Mouse (Mus musculus) kidney, adult 2 months (tissue): ENCODE measurements around the gene Sema4d. TPM values are rescaled to one million over a fixed set of nuclear protein-coding genes. Genes with fewer than 3 reads are reported as not detected.
"Not testable (repeated sequence)": the region's sequence is repeated elsewhere in the genome, so short reads cannot be mapped to it uniquely, and the experiment has no call there.

Experiments
- DNase-seq: peaks from one replicate; pipeline ENCODE4 v3.0.0; 2021
- H3K27ac ChIP-seq: fragments of 200-500 bp; 2 replicates; pipeline ENCODE4 v1.5.1; 2012; ENCODE audit warnings: low read depth, low read length, control low read depth, inconsistent platforms; ENCODE audit not compliant: insufficient read depth
- H3K27me3 ChIP-seq: fragments of 200-500 bp; replicated peaks from 2 replicates; pipeline ENCODE4 v1.6.1; 2012; ENCODE audit warnings: mild to moderate bottlenecking, moderate library complexity, low read length, inconsistent platforms; ENCODE audit not compliant: control insufficient read depth, insufficient read depth
- H3K36me3 ChIP-seq: fragments of 200-500 bp; 2 replicates; pipeline ENCODE4 v1.6.1; 2012; ENCODE audit warnings: mild to moderate bottlenecking, moderate library complexity, low read length, inconsistent platforms; ENCODE audit not compliant: control insufficient read depth, insufficient read depth
- H3K4me1 ChIP-seq: fragments of 200-500 bp; 2 replicates; pipeline ENCODE4 v1.6.1; 2011; ENCODE audit warnings: low read length; ENCODE audit not compliant: control insufficient read depth, insufficient read depth
- H3K4me3 ChIP-seq: fragments of 200-500 bp; 2 replicates; pipeline ENCODE4 v1.5.1; 2011; ENCODE audit warnings: mild to moderate bottlenecking, low read depth, low read length, control low read depth; ENCODE audit not compliant: insufficient read depth
- CTCF ChIP-seq: fragments of 200-500 bp; conservative IDR thresholded peaks from 2 replicates; pipeline ENCODE4 v1.5.1; 2011; ENCODE audit warnings: low read depth, mild to moderate bottlenecking, control low read depth, low read length, moderate library complexity, mixed read lengths; ENCODE audit not compliant: insufficient read depth, insufficient read length
- POLR2A ChIP-seq: fragments of 200-500 bp; IDR thresholded peaks from one replicate; pipeline ENCODE4 v1.6.1; 2011; ENCODE audit warnings: low read depth, low read length, control low read depth
- WGBS: fragments of 180-500 bp; shearing (Covaris S2); methylation state at CpG from one replicate; pipeline ENCODE4 v1.1.7; 2018; 5-methylcytosine and 5-hydroxymethylcytosine counted together
- polyA plus RNA-seq: library from polyadenylated mRNA; depleted of rRNA; stranded (reverse); fragments of >200 nt; gene quantifications from 2 replicates; pipeline ENCODE4 v1.2.3, GENCODE M21; 2012

Gene Sema4d
- polyA plus RNA-seq, 1 experiment = 93.2 TPM

GRCm38 (mm10) chr13:51834520-51834919, 41.0 kb upstream of the Sema4d start:
- Histone ChIP-seq H3K36me3 (no peaks in the 10 kb centered on the region), H3K4me1 (no peaks in the 10 kb centered on the region), H3K4me3 (no peak overlapping the region), H3K27ac (no peak overlapping the region), H3K27me3 (no peaks in the 10 kb centered on the region)
- TF ChIP-seq CTCF (no peak), POLR2A (no peak)
- no peak for DNase-seq
- 64% methylated on average over 2 of the region's 2 CpGs for WGBS

- peak; percentile 69 for DNase-seq
- H3K27ac ChIP-seq, H3K36me3 ChIP-seq, H3K4me3 ChIP-seq, H3K27me3 ChIP-seq, H3K4me1 ChIP-seq: not testable (repeated sequence)
- 54% methylated on average over 8 of the region's 8 CpGs for WGBS
Observed at GRCm38 (mm10) chr13:51834024-51834423, 40.5 kb upstream of the Sema4d start.

GRCm38 (mm10) chr13:51833611-51834010, 40.1 kb upstream of the Sema4d start:
- H3K4me3 ChIP-seq = no peak overlapping the region
- DNase-seq = peak; percentile 70
- H3K4me1 ChIP-seq = no peaks in the 10 kb centered on the region
- H3K27ac ChIP-seq = no peak overlapping the region
- 53% methylated on average over 2 of the region's 2 CpGs for WGBS
- TF ChIP-seq POLR2A (no peak), CTCF (no peak)
- H3K27me3 ChIP-seq = no peaks in the 10 kb centered on the region
- H3K36me3 ChIP-seq = no peaks in the 10 kb centered on the region

GRCm38 (mm10) chr13:51832491-51832890, 38.9 kb upstream of the Sema4d start:
- no peaks in the 10 kb centered on the region for H3K36me3 ChIP-seq
- no peak for DNase-seq
- 90% methylated on average over 6 of the region's 6 CpGs for whole genome bisulfite sequencing
- no peak for TF ChIP-seq CTCF
- no peak for TF ChIP-seq POLR2A
- H3K4me3 ChIP-seq = no peak overlapping the region
- H3K27ac ChIP-seq = no peak overlapping the region
- no peaks in the 10 kb centered on the region for H3K27me3 ChIP-seq
- H3K4me1 ChIP-seq = no peaks in the 10 kb centered on the region

GRCm38 (mm10) chr13:51830744-51831450, 37.4 kb upstream of the Sema4d start:
- 17% methylated on average over 10 of the region's 10 CpGs for WGBS
- no peaks in the 10 kb centered on the region for H3K27me3 ChIP-seq

GRCm38 (mm10) chr13:51823822-51824495, 30.4 kb upstream of the Sema4d start:
- TF ChIP-seq CTCF (no peak), POLR2A (no peak)
- peak; percentile 85 for DNase-seq
- Histone ChIP-seq H3K36me3 (no peaks in the 10 kb centered on the region), H3K4me1 (peaks cover 20% of the 10 kb centered on the region), H3K27ac (peak overlapping the region; percentile 94), H3K4me3 (peak overlapping the region; percentile 53; the same call in 1 of the 2 replicates), H3K27me3 (no peaks in the 10 kb centered on the region)
- WGBS = 32% methylated on average over 8 of the region's 8 CpGs

More at GRCm38 (mm10) chr13:51830744-51831450, 37.4 kb upstream of the Sema4d start:
- DNase-seq = peak; percentile 61
- H3K4me1 ChIP-seq = no peaks in the 10 kb centered on the region; the same call in 1 of the 2 replicates
- no peak overlapping the region for H3K27ac ChIP-seq
- H3K36me3 ChIP-seq = no peaks in the 10 kb centered on the region
- H3K4me3 ChIP-seq = no peak overlapping the region
- peak; percentile 48 for TF ChIP-seq CTCF
- TF ChIP-seq POLR2A = no peak

- WGBS = 27% methylated on average over 3 of the region's 3 CpGs
- H3K36me3 ChIP-seq = no peaks in the 10 kb centered on the region
- peaks cover 20% of the 10 kb centered on the region for H3K4me1 ChIP-seq
- H3K27ac ChIP-seq = no peak overlapping the region
- no peak for TF ChIP-seq POLR2A
- TF ChIP-seq CTCF = no peak
- no peaks in the 10 kb centered on the region for H3K27me3 ChIP-seq
- peak; percentile 70 for DNase-seq
- H3K4me3 ChIP-seq = no peak overlapping the region
Observed at GRCm38 (mm10) chr13:51821988-51822387, 28.4 kb upstream of the Sema4d start.
